Mouse (Mus musculus) effector memory CD4-positive, alpha-beta T cell, adult 7 months (primary cell): ENCODE results near the gene Dtnb. TPM values are rescaled to one million over a fixed set of nuclear protein-coding genes. Genes with fewer than 3 reads are reported as not detected.

Experiments
- polyA plus RNA-seq: library from polyadenylated mRNA; unstranded; fragments of 100-300 nt; shearing (Covaris generic); gene quantifications from one replicate; pipeline ENCODE4 v1.2.1, GENCODE M21; 2017

Gene Dtnb
- polyA plus RNA-seq: 61.8 TPM

GRCm38 (mm10) chr12:3571787-3572580 lies at the start of gene Dtnb:
Dtnb (plus strand) TSS chr12:3572381.

GRCm38 (mm10) chr12:3805852-3806251 lies 233.7 kb downstream of the Dtnb start, which contains the start of gene Dnmt3a:
Dnmt3a (plus strand) TSS chr12:3806007.

Other genes starting within 250 kb of the Dtnb start
- 6.5 TPM for gene Kif3c, start 207.2 kb upstream of the Dtnb start, polyA plus RNA-seq
- 55.7 TPM for gene Asxl2, start 145.5 kb upstream of the Dtnb start, polyA plus RNA-seq
- 26.6 TPM for gene Dnmt3a, start 233.6 kb downstream of the Dtnb start, polyA plus RNA-seq